Mouse (Mus musculus): ENCODE measurements at regions not wholly inside any gene's neighbourhood (a gene's known extent, or its start where the extent isn't known, plus 50 kb on each side); places are given as distances from the start of the nearest gene placed in this dataset.

- no peak for TF ChIP-seq POLR2A (IDR thresholded peaks at IDR 0.05; ENCODE audit: low read depth, low read length)
- TF ChIP-seq CTCF (IDR thresholded peaks at IDR 0.05; ENCODE audit: borderline replicate concordance, insufficient read depth, low read length): no peak
- H3K4me3 ChIP-seq (ENCODE audit: insufficient read depth, low read length): no peak overlapping the region
- no peaks in the 10 kb centered on the region for H3K4me1 ChIP-seq (ENCODE audit: control insufficient read depth, insufficient read depth, low read length)
- H3K27ac ChIP-seq (ENCODE audit: insufficient read depth, low read length): no peak overlapping the region
These were observed 505.3 kb downstream of the Fat4 start for GRCm38 (mm10) chr3:39392053-39392452.

GRCm38 (mm10) chr3:39396672-39397071, 509.9 kb downstream of the Fat4 start:
- TF ChIP-seq POLR2A (IDR thresholded peaks at IDR 0.05; ENCODE audit: low read depth, low read length): no peak
- TF ChIP-seq CTCF (IDR thresholded peaks at IDR 0.05; ENCODE audit: borderline replicate concordance, insufficient read depth, low read length): no peak
- no peaks in the 10 kb centered on the region for H3K4me1 ChIP-seq (ENCODE audit: control insufficient read depth, insufficient read depth, low read length)
- no peak overlapping the region for H3K4me3 ChIP-seq (ENCODE audit: insufficient read depth, low read length)
- no peak overlapping the region for H3K27ac ChIP-seq (ENCODE audit: insufficient read depth, low read length)

GRCm38 (mm10) chr3:39397255-39397654, 510.5 kb downstream of the Fat4 start:
- Histone ChIP-seq H3K4me1 (ENCODE audit: control insufficient read depth, insufficient read depth, low read length) (no peaks in the 10 kb centered on the region), H3K4me3 (ENCODE audit: insufficient read depth, low read length) (no peak overlapping the region), H3K27ac (ENCODE audit: insufficient read depth, low read length) (no peak overlapping the region)
- no peak for TF ChIP-seq CTCF (IDR thresholded peaks at IDR 0.05; ENCODE audit: borderline replicate concordance, insufficient read depth, low read length)
- TF ChIP-seq POLR2A (IDR thresholded peaks at IDR 0.05; ENCODE audit: low read depth, low read length): no peak

- Histone ChIP-seq H3K27ac (ENCODE audit: insufficient read depth, low read length) (no peak overlapping the region), H3K4me1 (ENCODE audit: control insufficient read depth, insufficient read depth, low read length) (no peaks in the 10 kb centered on the region), H3K4me3 (ENCODE audit: insufficient read depth, low read length) (no peak overlapping the region)
- TF ChIP-seq POLR2A (IDR thresholded peaks at IDR 0.05; ENCODE audit: low read depth, low read length): no peak
- no peak for TF ChIP-seq CTCF (IDR thresholded peaks at IDR 0.05; ENCODE audit: borderline replicate concordance, insufficient read depth, low read length)
These were observed 510.9 kb downstream of the Fat4 start for GRCm38 (mm10) chr3:39397677-39398076.

GRCm38 (mm10) chr3:39424778-39425642, 538.3 kb downstream of the Fat4 start:
- Histone ChIP-seq H3K27ac (ENCODE audit: insufficient read depth, low read length) (no peak overlapping the region), H3K4me3 (ENCODE audit: insufficient read depth, low read length) (no peak overlapping the region), H3K4me1 (ENCODE audit: control insufficient read depth, insufficient read depth, low read length) (no peaks in the 10 kb centered on the region)
- no peak for TF ChIP-seq CTCF (IDR thresholded peaks at IDR 0.05; ENCODE audit: borderline replicate concordance, insufficient read depth, low read length)
- TF ChIP-seq POLR2A (IDR thresholded peaks at IDR 0.05; ENCODE audit: low read depth, low read length): no peak

- Histone ChIP-seq H3K4me1 (ENCODE audit: control insufficient read depth, insufficient read depth, low read length) (no peaks in the 10 kb centered on the region), H3K4me3 (ENCODE audit: insufficient read depth, low read length) (no peak overlapping the region), H3K27ac (ENCODE audit: insufficient read depth, low read length) (no peak overlapping the region)
- TF ChIP-seq POLR2A (IDR thresholded peaks at IDR 0.05; ENCODE audit: low read depth, low read length): no peak
- no peak for TF ChIP-seq CTCF (IDR thresholded peaks at IDR 0.05; ENCODE audit: borderline replicate concordance, insufficient read depth, low read length)
These were observed 538.9 kb downstream of the Fat4 start for GRCm38 (mm10) chr3:39425643-39426016.

GRCm38 (mm10) chr3:39443328-39443727, 556.6 kb downstream of the Fat4 start:
- H3K4me3 ChIP-seq (ENCODE audit: insufficient read depth, low read length): no peak overlapping the region
- H3K4me1 ChIP-seq (ENCODE audit: control insufficient read depth, insufficient read depth, low read length): no peaks in the 10 kb centered on the region
- no peak for TF ChIP-seq CTCF (IDR thresholded peaks at IDR 0.05; ENCODE audit: borderline replicate concordance, insufficient read depth, low read length)
- no peak overlapping the region for H3K27ac ChIP-seq (ENCODE audit: insufficient read depth, low read length)

- H3K4me1 ChIP-seq (ENCODE audit: control insufficient read depth, insufficient read depth, low read length): 0 out of 2 replicates have a peak, but pooled peaks cover 1% of the 10 kb centered on the region
- H3K4me3 ChIP-seq (ENCODE audit: insufficient read depth, low read length): no peak overlapping the region
- no peak overlapping the region for H3K27ac ChIP-seq (ENCODE audit: insufficient read depth, low read length)
- no peak for TF ChIP-seq CTCF (IDR thresholded peaks at IDR 0.05; ENCODE audit: borderline replicate concordance, insufficient read depth, low read length)
- TF ChIP-seq POLR2A (IDR thresholded peaks at IDR 0.05; ENCODE audit: low read depth, low read length): no peak
These were observed 568.9 kb downstream of the Fat4 start for GRCm38 (mm10) chr3:39455650-39456049.

- H3K4me1 ChIP-seq (ENCODE audit: control insufficient read depth, insufficient read depth, low read length): peaks cover 3% of the 10 kb centered on the region; the same call in 1 of the 2 replicates
- TF ChIP-seq POLR2A (IDR thresholded peaks at IDR 0.05; ENCODE audit: low read depth, low read length): no peak
- TF ChIP-seq CTCF (IDR thresholded peaks at IDR 0.05; ENCODE audit: borderline replicate concordance, insufficient read depth, low read length): no peak
- H3K4me3 ChIP-seq (ENCODE audit: insufficient read depth, low read length): no peak overlapping the region
- H3K27ac ChIP-seq (ENCODE audit: insufficient read depth, low read length): peak overlapping the region; percentile 49; the same call in 1 of the 2 replicates
These were observed 573.6 kb downstream of the Fat4 start for GRCm38 (mm10) chr3:39460183-39460888.

GRCm38 (mm10) chr3:39461561-39461960, 574.8 kb downstream of the Fat4 start:
- no peak overlapping the region for H3K4me3 ChIP-seq (ENCODE audit: insufficient read depth, low read length)
- H3K27ac ChIP-seq (ENCODE audit: insufficient read depth, low read length): no peak overlapping the region
- peaks cover 7% of the 10 kb centered on the region for H3K4me1 ChIP-seq (ENCODE audit: control insufficient read depth, insufficient read depth, low read length)
- no peak for TF ChIP-seq POLR2A (IDR thresholded peaks at IDR 0.05; ENCODE audit: low read depth, low read length)
- TF ChIP-seq CTCF (IDR thresholded peaks at IDR 0.05; ENCODE audit: borderline replicate concordance, insufficient read depth, low read length): no peak
